In the genomic region with DNA sequence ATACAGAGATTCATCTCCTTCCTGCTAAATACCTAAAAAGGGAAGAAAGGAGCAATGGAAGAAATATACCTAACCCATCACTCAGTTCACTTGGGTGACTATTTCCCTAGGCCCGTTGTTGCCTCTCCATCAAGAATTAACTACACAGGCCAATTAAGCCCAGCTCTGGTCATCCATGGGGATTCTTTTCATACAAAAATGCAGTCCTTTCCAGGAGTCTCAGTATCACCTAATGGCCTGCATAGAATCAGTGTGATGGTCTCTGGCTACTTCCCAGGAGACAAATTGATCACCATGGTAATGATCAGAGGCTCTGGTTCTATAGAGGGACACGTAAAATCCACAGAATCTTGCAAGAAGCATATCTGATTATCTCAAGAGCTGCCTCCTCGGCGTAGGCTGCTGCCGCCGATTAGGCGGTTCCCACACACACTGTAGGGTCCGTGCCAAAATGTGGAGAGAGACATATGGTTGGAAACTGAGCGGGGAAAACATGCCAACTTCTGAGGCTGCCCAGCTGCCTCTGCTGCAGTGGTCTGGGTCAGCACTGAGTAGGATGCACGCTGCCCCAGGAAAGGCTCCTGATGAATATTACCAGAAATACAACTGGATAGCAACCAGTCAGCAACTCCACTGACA, we compare ENCODE assay signal across 10 mouse cellular contexts. TPM values are rescaled to one million over a fixed set of nuclear protein-coding genes. Genes with fewer than 3 reads are reported as not detected.
DNase-seq lines count a peak whose midpoint lies in the region; ATAC-seq lines count a peak whose summit lies in the region.
"Had no signal": no experiment of that assay in that cellular context is flagged by ENCODE, and none has a peak within 500 bp of the region (broad histone marks: within the 10 kb centered on the region; RNA-seq: fewer than 3 reads in every experiment).

No protein-coding gene starts in this region.

- H3K9me3 ChIP-seq in heart, embryonic 15.5 days (replicated peaks): no peaks in the 10 kb centered on the region
- H3K9me3 ChIP-seq in hindbrain, embryonic 15.5 days: no peaks in the 10 kb centered on the region

- 0 out of 2 replicates have a peak, but pooled peaks have one; percentile 18 for ATAC-seq in heart, embryonic 15.5 days (replicated peaks; ENCODE audit: insufficient number of reproducible peaks, insufficient read depth, low FRiP score, low read depth)
- ATAC-seq in hindbrain, embryonic 15.5 days (ENCODE audit: low FRiP score, low read depth): peak; percentile 93

- intact Hi-C loops in left cerebral cortex, postnatal 4 days (cut with DNase I): no loop called here

- no peak for DNase-seq in heart, adult 8-10 months (ENCODE audit: low spot score)
- DNase-seq in cerebellum, adult 18-20 months: peak; percentile 77
- DNase-seq in left cerebral cortex, postnatal 4 days: peak; percentile 83
- no peak for DNase-seq in kidney, adult 9 months
- DNase-seq in T-cell, adult 2 months (ENCODE audit: low spot score): no peak
- DNase-seq in liver: no peak

- no peak overlapping the region for H3K9ac ChIP-seq in heart, embryonic 15.5 days
- no peak overlapping the region for H3K9ac ChIP-seq in hindbrain, embryonic 15.5 days

- H3K4me3 ChIP-seq in heart, embryonic 15.5 days: no peak overlapping the region
- no peak overlapping the region for H3K4me3 ChIP-seq in hindbrain, embryonic 15.5 days
- H3K4me3 ChIP-seq: myocyte had no signal

- 56% methylated on average over 10 of the region's 10 CpGs for WGBS in heart, embryonic 15.5 days
- 57% methylated on average over 10 of the region's 10 CpGs for WGBS in hindbrain, embryonic 15.5 days

- H3K36me3 ChIP-seq in heart, embryonic 15.5 days: no peaks in the 10 kb centered on the region
- H3K36me3 ChIP-seq in hindbrain, embryonic 15.5 days: no peaks in the 10 kb centered on the region

- no peaks in the 10 kb centered on the region for H3K4me1 ChIP-seq in heart, embryonic 15.5 days (replicated peaks)
- H3K4me1 ChIP-seq in hindbrain, embryonic 15.5 days (replicated peaks): no peaks in the 10 kb centered on the region; the same call in 1 of the 2 replicates

- no peak overlapping the region for H3K4me2 ChIP-seq in heart, embryonic 15.5 days
- no peak overlapping the region for H3K4me2 ChIP-seq in hindbrain, embryonic 15.5 days

- no peaks in the 10 kb centered on the region for H3K27me3 ChIP-seq in heart, embryonic 15.5 days
- no peaks in the 10 kb centered on the region for H3K27me3 ChIP-seq in hindbrain, embryonic 15.5 days
- H3K27me3 ChIP-seq: CH12.LX had no signal

- H3K27ac ChIP-seq in heart, embryonic 15.5 days: no peak overlapping the region
- no peak overlapping the region; the same call in 1 of the 2 replicates for H3K27ac ChIP-seq in hindbrain, embryonic 15.5 days (replicated peaks)

RNA-seq across cellular contexts. Expression of a gene that starts 40.4 kb away (rescaled TPM):
- 22.2 and 22.8 TPM in 2 replicates for polyA plus RNA-seq in heart, embryonic 15.5 days (2015; fragmentation: Nextera tagmentation; extraction: Ambion mirVana)
- 10 to 100 TPM in 1 of 4 experiments, 1 to 10 TPM in 3; 8.3 to 12.6 (median 9.7) TPM for total RNA-seq in heart, adult 8-10 months (2022)
- polyA plus RNA-seq in hindbrain, embryonic 15.5 days (2015; fragmentation: Nextera tagmentation; extraction: Ambion mirVana): 8.5 and 9.5 TPM in 2 replicates
- total RNA-seq in left cerebral cortex, postnatal 4 days (2021): 1 to 10 TPM; 1.3 to 1.8 TPM

Comparison
In these comparisons a context has a peak if more than half of its experiments do, and no peak if none do; other contexts are left out.
1. DNase-seq: peak in cerebellum, adult 18-20 months (2 of 2) and left cerebral cortex, postnatal 4 days (single experiment); none in heart, adult 8-10 months (single experiment), kidney, adult 9 months (single experiment), T-cell, adult 2 months (single experiment) and liver (single experiment).